Mouse (Mus musculus) intestine, embryonic 14.5 days (tissue): ENCODE measurements at regions not wholly inside any gene's neighbourhood (a gene's known extent, or its start where the extent isn't known, plus 50 kb on each side); places are given as distances from the start of the nearest gene placed in this dataset.

Experiments used
- ATAC-seq: fragments of 200-750 bp; cut with Nextera tagmentation; replicated peaks from 2 replicates; pipeline ENCODE4 v1.8.0; 2017; ENCODE audit warnings: low read depth, moderate number of reproducible peaks, moderate TSS enrichment, moderate library complexity; ENCODE audit not compliant: low FRiP score, low TSS enrichment
- DNase-seq: peaks from one replicate; pipeline ENCODE4 v3.0.0-alpha.2; 2018; ENCODE audit warnings: low spot score
- H3K27ac ChIP-seq: fragments of 300-500 bp; sonication (generic); 2 replicates; pipeline ENCODE4 v1.5.1; 2014; ENCODE audit warnings: low read depth, mild to moderate bottlenecking, control low read depth
- H3K27me3 ChIP-seq: fragments of 300-500 bp; sonication (generic); replicated peaks from 2 replicates; pipeline ENCODE4 v1.6.1; 2014; ENCODE audit warnings: low read length, control low read depth; ENCODE audit not compliant: control insufficient read depth, insufficient read depth
- H3K36me3 ChIP-seq: fragments of 300-500 bp; sonication (generic); 2 replicates; pipeline ENCODE4 v1.6.1; 2014; ENCODE audit warnings: low read length, control low read depth; ENCODE audit not compliant: control insufficient read depth, insufficient read depth
- H3K4me1 ChIP-seq: fragments of 300-500 bp; sonication (generic); replicated peaks from 2 replicates; pipeline ENCODE4 v1.6.1; 2014; ENCODE audit warnings: low read length, control low read depth, mixed read lengths; ENCODE audit not compliant: control insufficient read depth, insufficient read depth
- H3K4me2 ChIP-seq: fragments of 300-500 bp; sonication (generic); 2 replicates; pipeline ENCODE4 v1.6.1; 2014; ENCODE audit warnings: low read length
- H3K4me3 ChIP-seq: fragments of 300-500 bp; sonication (generic); 2 replicates; pipeline ENCODE4 v1.5.1; 2014; ENCODE audit warnings: low read depth, low read length, control low read depth, mixed read lengths
- H3K9ac ChIP-seq: fragments of 300-500 bp; sonication (generic); 2 replicates; pipeline ENCODE4 v1.6.1; 2014; ENCODE audit warnings: mild to moderate bottlenecking, low read length
- H3K9me3 ChIP-seq: fragments of 300-500 bp; sonication (generic); 2 replicates; pipeline ENCODE4 v1.6.1; 2016; ENCODE audit warnings: low read length, control low read depth; ENCODE audit not compliant: control insufficient read depth
- WGBS: fragments of 180-500 bp; shearing (Covaris S2); extraction: QIAGEN DNeasy Blood & Tissue Kit; methylation state at CpG from one replicate; pipeline ENCODE4 v1.1.7; 2014; 5-methylcytosine and 5-hydroxymethylcytosine counted together

DNA sequence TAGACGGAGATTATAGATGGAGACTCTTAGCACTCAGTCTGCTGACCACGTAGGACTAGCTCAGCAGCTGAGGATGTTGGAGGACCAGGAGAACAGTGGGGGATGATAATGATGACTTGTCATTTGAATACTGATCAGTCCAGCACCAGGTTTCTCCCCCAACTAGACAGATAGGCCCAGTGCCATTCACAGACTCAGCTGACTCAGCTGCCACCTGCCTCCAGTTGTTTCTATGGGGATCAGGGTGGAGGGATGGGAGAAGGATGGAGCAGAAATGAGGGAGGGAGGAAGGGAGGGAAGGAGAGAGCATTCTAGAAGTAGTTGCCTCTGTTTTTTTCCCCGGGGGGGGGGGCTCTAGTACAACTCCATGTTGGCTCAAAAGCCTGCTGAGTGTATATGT lies 145.1 kb downstream of the 4930564D02Rik start:
- Histone ChIP-seq H3K36me3 (no peaks in the 10 kb centered on the region), H3K4me1 (no peaks in the 10 kb centered on the region), H3K27me3 (no peaks in the 10 kb centered on the region), H3K4me3 (no peak overlapping the region), H3K4me2 (no peak overlapping the region), H3K9me3 (no peaks in the 10 kb centered on the region), H3K9ac (no peak overlapping the region), H3K27ac (no peak overlapping the region)
- DNase-seq = no peak
- WGBS = 71% methylated on average over 3 of the region's 3 CpGs
- ATAC-seq = no peak

DNA sequence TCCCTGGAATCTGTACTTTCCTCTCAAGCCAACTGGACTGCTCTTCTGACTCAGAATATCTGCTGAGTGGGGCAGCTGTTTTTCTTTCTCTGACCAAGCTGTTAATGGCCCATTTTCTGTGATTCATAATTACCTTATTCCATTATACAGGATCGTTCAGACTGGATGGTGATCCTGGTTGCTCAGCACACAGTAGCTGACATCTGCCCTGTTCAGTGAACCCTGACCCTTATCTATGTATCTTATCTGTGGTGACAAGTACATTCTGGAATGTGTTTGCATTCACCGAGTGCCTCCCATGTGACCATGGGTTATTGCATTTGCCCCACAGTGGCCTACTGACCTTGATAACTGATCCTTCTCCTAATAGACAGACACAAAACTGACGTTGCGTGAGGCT lies 148.2 kb downstream of the 4930564D02Rik start:
- no peak overlapping the region for H3K9ac ChIP-seq
- WGBS = 34% methylated on average over 4 of the region's 4 CpGs
- H3K27me3 ChIP-seq = no peaks in the 10 kb centered on the region
- DNase-seq = no peak
- ATAC-seq = no peak
- no peaks in the 10 kb centered on the region for H3K9me3 ChIP-seq
- H3K4me3 ChIP-seq = no peak overlapping the region
- H3K4me2 ChIP-seq = no peak overlapping the region
- no peaks in the 10 kb centered on the region for H3K4me1 ChIP-seq
- H3K36me3 ChIP-seq = no peaks in the 10 kb centered on the region
- H3K27ac ChIP-seq = no peak overlapping the region

DNA sequence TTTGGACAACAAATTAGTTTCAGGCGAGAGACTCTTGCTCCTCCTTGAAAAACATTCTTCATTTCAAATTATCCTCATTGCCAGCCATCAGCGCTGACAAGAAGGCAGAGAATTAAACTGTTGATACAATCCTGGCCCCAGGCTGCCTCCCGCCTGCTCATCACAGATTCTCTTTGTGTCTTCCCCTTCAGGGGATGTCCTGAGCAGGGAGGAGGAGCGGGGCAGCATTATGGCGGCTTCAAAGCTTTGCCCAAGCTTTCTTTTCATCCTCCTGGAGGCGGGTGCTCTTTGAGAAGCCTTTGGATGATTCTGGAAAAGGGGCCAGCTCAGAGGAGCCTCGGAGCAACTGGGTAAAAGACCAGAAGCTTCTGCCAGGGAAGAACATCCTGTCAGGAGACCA lies 149.1 kb downstream of the 4930564D02Rik start:
- WGBS = 51% methylated on average over 7 of the region's 7 CpGs

DNA sequence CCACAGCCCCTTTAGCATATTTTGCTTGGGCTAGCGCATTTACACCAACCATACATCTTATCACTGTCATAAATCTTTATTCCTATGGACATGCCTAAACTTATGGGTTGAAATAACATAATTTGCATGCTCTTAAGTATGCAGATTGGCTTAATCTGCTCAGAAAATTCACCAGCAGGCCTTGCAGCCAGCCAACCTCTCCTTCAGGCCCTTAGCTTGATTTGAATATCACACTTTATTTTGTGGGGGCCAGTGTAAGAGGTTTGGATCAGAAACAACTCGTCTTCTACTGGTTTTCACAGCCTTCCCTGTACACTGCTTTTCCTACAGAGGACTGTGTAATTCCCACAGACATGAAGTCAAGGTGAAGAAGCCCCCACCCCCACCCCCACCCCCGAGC lies 153.0 kb downstream of the 4930564D02Rik start:
- DNase-seq = no peak
- no peaks in the 10 kb centered on the region for H3K27me3 ChIP-seq
- no peak for ATAC-seq
- H3K9me3 ChIP-seq = no peaks in the 10 kb centered on the region
- WGBS = 68% methylated on average over 3 of the region's 3 CpGs
- no peaks in the 10 kb centered on the region for H3K4me1 ChIP-seq
- no peak overlapping the region for H3K9ac ChIP-seq
- H3K4me2 ChIP-seq = no peak overlapping the region
- H3K36me3 ChIP-seq = no peaks in the 10 kb centered on the region
- H3K4me3 ChIP-seq = no peak overlapping the region
- H3K27ac ChIP-seq = no peak overlapping the region

More for the DNA sequence above, 149.1 kb downstream of the 4930564D02Rik start:
- H3K9ac ChIP-seq = no peak overlapping the region
- H3K27me3 ChIP-seq = no peaks in the 10 kb centered on the region
- DNase-seq (no peak), ATAC-seq (no peak)
- no peak overlapping the region for H3K4me3 ChIP-seq
- H3K9me3 ChIP-seq = no peaks in the 10 kb centered on the region
- no peak overlapping the region for H3K27ac ChIP-seq
- no peaks in the 10 kb centered on the region for H3K36me3 ChIP-seq
- H3K4me2 ChIP-seq = no peak overlapping the region
- no peaks in the 10 kb centered on the region for H3K4me1 ChIP-seq

DNA sequence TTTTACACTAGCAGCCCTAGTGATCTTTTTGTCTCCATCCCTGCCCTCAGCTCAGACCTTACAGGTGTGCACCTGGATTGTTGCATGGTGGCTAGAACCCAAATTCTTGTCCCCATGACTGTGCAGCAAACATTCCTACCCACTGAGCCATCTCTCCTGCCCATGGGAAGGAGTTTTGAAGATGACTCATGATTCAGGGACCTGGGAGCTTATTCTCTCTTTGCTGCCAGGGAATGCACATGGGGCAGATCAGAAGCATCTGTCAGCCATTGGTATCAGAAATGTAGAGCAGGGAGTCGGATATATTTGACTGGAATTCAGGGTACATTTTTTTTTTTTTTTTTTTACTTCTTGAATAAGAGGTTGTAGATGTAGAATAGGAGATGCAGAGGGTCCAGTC lies 154.0 kb downstream of the 4930564D02Rik start:
- WGBS = 75% methylated on average over 1 of the region's 1 CpGs
- Histone ChIP-seq H3K27ac (no peak overlapping the region), H3K27me3 (no peaks in the 10 kb centered on the region), H3K4me3 (no peak overlapping the region), H3K4me1 (no peaks in the 10 kb centered on the region), H3K36me3 (no peaks in the 10 kb centered on the region), H3K4me2 (no peak overlapping the region), H3K9ac (no peak overlapping the region), H3K9me3 (no peaks in the 10 kb centered on the region)
- DNase-seq (no peak), ATAC-seq (no peak)

GRCm38 (mm10) chr3:105222925-105223324 lies 156.3 kb downstream of the 4930564D02Rik start:
- Histone ChIP-seq H3K4me2 (no peak overlapping the region), H3K9ac (no peak overlapping the region), H3K27ac (no peak overlapping the region), H3K4me3 (no peak overlapping the region), H3K27me3 (no peaks in the 10 kb centered on the region), H3K4me1 (no peaks in the 10 kb centered on the region), H3K9me3 (no peaks in the 10 kb centered on the region), H3K36me3 (no peaks in the 10 kb centered on the region)
- WGBS = 49% methylated on average over 3 of the region's 3 CpGs
- ATAC-seq = no peak
- DNase-seq = no peak

DNA sequence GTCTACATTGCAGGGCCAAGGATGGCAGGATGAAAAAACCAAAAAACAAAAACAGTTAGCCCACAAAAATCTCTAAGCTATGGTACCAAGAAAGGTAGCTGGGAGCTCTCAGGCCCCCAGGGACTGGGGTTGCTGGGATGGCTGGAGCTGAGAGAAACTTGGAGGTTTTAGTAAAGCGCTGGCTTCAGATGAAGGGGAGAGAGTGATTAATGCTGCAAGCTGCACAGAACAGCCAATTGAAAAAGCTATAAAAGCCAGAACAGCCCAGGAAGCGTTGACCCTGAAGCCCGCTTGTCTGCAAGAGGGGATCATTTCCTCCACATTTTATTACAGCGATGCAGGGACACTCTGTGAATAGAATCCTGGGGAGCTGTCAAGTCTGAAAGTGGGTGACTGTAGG lies 157.0 kb downstream of the 4930564D02Rik start:
- Histone ChIP-seq H3K27me3 (no peaks in the 10 kb centered on the region), H3K4me1 (no peaks in the 10 kb centered on the region), H3K36me3 (no peaks in the 10 kb centered on the region), H3K9me3 (no peaks in the 10 kb centered on the region), H3K4me2 (no peak overlapping the region), H3K27ac (no peak overlapping the region), H3K9ac (no peak overlapping the region), H3K4me3 (no peak overlapping the region)
- ATAC-seq = no peak
- 16% methylated on average over 4 of the region's 4 CpGs for WGBS
- no peak for DNase-seq

- no peak overlapping the region for H3K27ac ChIP-seq
- WGBS = 64% methylated on average over 1 of the region's 1 CpGs
- H3K36me3 ChIP-seq = no peaks in the 10 kb centered on the region
- H3K27me3 ChIP-seq = no peaks in the 10 kb centered on the region
- no peak overlapping the region for H3K4me3 ChIP-seq
- DNase-seq (no peak), ATAC-seq (no peak)
- H3K9me3 ChIP-seq = no peaks in the 10 kb centered on the region
- no peak overlapping the region for H3K4me2 ChIP-seq
- no peaks in the 10 kb centered on the region for H3K4me1 ChIP-seq
- H3K9ac ChIP-seq = no peak overlapping the region
Measured at GRCm38 (mm10) chr3:105227551-105227950, 160.9 kb downstream of the 4930564D02Rik start.

- no peaks in the 10 kb centered on the region for H3K27me3 ChIP-seq
- no peak overlapping the region for H3K9ac ChIP-seq
- H3K4me1 ChIP-seq = no peaks in the 10 kb centered on the region
- H3K4me3 ChIP-seq = no peak overlapping the region
- 78% methylated on average over 3 of the region's 3 CpGs for WGBS
- H3K36me3 ChIP-seq = no peaks in the 10 kb centered on the region
- no peak for DNase-seq
- no peak overlapping the region for H3K27ac ChIP-seq
- ATAC-seq = no peak
- H3K9me3 ChIP-seq = no peaks in the 10 kb centered on the region
- no peak overlapping the region for H3K4me2 ChIP-seq
Measured at GRCm38 (mm10) chr3:105228401-105228800, 161.8 kb downstream of the 4930564D02Rik start.
